Mouse (Mus musculus) limb, embryonic 14.5 days (tissue): Measurements from ENCODE around the gene Ccdc8. TPM values are rescaled to one million over a fixed set of nuclear protein-coding genes. Genes with fewer than 3 reads are reported as not detected.

Source experiments
- ATAC-seq: fragments of 200-750 bp; cut with Nextera tagmentation; 2 replicates; pipeline ENCODE4 v1.8.0; 2017; ENCODE audit warnings: low read depth, moderate number of reproducible peaks, moderate TSS enrichment; ENCODE audit not compliant: low FRiP score
- DNase-seq: peaks from one replicate; pipeline ENCODE4 v3.0.0-alpha.2; 2015; ENCODE audit warnings: low spot score
- H3K27ac ChIP-seq: fragments of 300-500 bp; sonication (generic); replicated peaks from 2 replicates; pipeline ENCODE4 v1.5.1; 2014; ENCODE audit warnings: low read depth, mild to moderate bottlenecking, low read length, moderate library complexity, mixed read lengths
- H3K27me3 ChIP-seq: fragments of 300-500 bp; sonication (generic); 2 replicates; pipeline ENCODE4 v1.6.1; 2014; ENCODE audit warnings: low read length, mixed read lengths; ENCODE audit not compliant: control insufficient read depth, insufficient read depth
- H3K36me3 ChIP-seq: fragments of 300-500 bp; sonication (generic); 2 replicates; pipeline ENCODE4 v1.6.1; 2014; ENCODE audit warnings: mild to moderate bottlenecking, low read length, moderate library complexity, mixed read lengths; ENCODE audit not compliant: control insufficient read depth, insufficient read depth
- H3K4me1 ChIP-seq: fragments of 300-500 bp; sonication (generic); 2 replicates; pipeline ENCODE4 v1.6.1; 2014; ENCODE audit warnings: antibody characterized with exemption, low read length, mixed read lengths; ENCODE audit not compliant: control insufficient read depth, insufficient read depth
- H3K4me2 ChIP-seq: fragments of 300-500 bp; sonication (generic); replicated peaks from 2 replicates; pipeline ENCODE4 v1.6.1; 2014; ENCODE audit warnings: low read depth, mild to moderate bottlenecking, low read length, moderate library complexity; ENCODE audit not compliant: severe bottlenecking
- H3K4me3 ChIP-seq: fragments of 300-500 bp; sonication (generic); replicated peaks from 2 replicates; pipeline ENCODE4 v1.5.1; 2014; ENCODE audit warnings: low read length
- H3K9ac ChIP-seq: fragments of 300-500 bp; sonication (generic); 2 replicates; pipeline ENCODE4 v1.6.1; 2014; ENCODE audit warnings: mild to moderate bottlenecking, low read depth, low read length, moderate library complexity; ENCODE audit not compliant: severe bottlenecking
- H3K9me3 ChIP-seq: fragments of 300-500 bp; sonication (generic); 2 replicates; pipeline ENCODE4 v1.6.1; 2016; ENCODE audit warnings: low read length; ENCODE audit not compliant: control insufficient read depth
- POLR2A ChIP-seq: fragments of 200-500 bp; IDR thresholded peaks from 2 replicates; pipeline ENCODE4 v1.8.0; 2012; ENCODE audit warnings: inconsistent platforms, mild to moderate bottlenecking, moderate library complexity, borderline replicate concordance; ENCODE audit not compliant: insufficient read depth, insufficient read length; ENCODE audit errors: extremely low read depth
- WGBS: fragments of 180-500 bp; shearing (Covaris S2); extraction: QIAGEN DNeasy Blood & Tissue Kit; methylation state at CpG from one replicate; pipeline ENCODE4 v1.1.7; 2014; 5-methylcytosine and 5-hydroxymethylcytosine counted together
- polyA plus RNA-seq, 2 experiments: library from polyadenylated mRNA; depleted of rRNA in 1 of 2; stranded (reverse) in 1 of 2; unstranded in 1 of 2; fragments of >200 nt; fragmentation: Nextera tagmentation in 1 of 2; extraction: Ambion mirVana in 1 of 2; gene quantifications; 2 replicates each; pipeline versions ENCODE4 v1.2.1 to v1.2.3; 2012 to 2014

Gene Ccdc8
- polyA plus RNA-seq (2012; rRNA removed) (39.7 and 40.7 TPM in 2 replicates), polyA plus RNA-seq (2014; fragmentation: Nextera tagmentation; extraction: Ambion mirVana) (25.5 and 27.2 TPM in 2 replicates)

GRCm38 (mm10) chr7:16992451-16992807 lies at the start of gene Ccdc8:
Gene Ccdc8 (plus strand): TSS chr7:16992708.
- Histone ChIP-seq H3K4me2 (peak within 1 kb of the TSS; percentile 86), H3K36me3 (peaks cover 8% of the 10 kb centered on the region), H3K27me3 (no peaks in the 10 kb centered on the region), H3K4me1 (peaks cover 56% of the 10 kb centered on the region), H3K9me3 (no peaks in the 10 kb centered on the region), H3K27ac (peak within 1 kb of the TSS; percentile 92), H3K9ac (peak within 1 kb of the TSS; percentile 85; the same call in 1 of the 2 replicates), H3K4me3 (peak within 1 kb of the TSS; percentile 75)
- ATAC-seq, result no peak
- 93% methylated on average over 5 of the region's 5 CpGs for WGBS
- TF ChIP-seq POLR2A, result no peak
- DNase-seq, result no peak

- 63% methylated on average over 4 of the region's 4 CpGs for WGBS
Measured at GRCm38 (mm10) chr7:16942861-16943260, 49.6 kb upstream of the Ccdc8 start.

DNA sequence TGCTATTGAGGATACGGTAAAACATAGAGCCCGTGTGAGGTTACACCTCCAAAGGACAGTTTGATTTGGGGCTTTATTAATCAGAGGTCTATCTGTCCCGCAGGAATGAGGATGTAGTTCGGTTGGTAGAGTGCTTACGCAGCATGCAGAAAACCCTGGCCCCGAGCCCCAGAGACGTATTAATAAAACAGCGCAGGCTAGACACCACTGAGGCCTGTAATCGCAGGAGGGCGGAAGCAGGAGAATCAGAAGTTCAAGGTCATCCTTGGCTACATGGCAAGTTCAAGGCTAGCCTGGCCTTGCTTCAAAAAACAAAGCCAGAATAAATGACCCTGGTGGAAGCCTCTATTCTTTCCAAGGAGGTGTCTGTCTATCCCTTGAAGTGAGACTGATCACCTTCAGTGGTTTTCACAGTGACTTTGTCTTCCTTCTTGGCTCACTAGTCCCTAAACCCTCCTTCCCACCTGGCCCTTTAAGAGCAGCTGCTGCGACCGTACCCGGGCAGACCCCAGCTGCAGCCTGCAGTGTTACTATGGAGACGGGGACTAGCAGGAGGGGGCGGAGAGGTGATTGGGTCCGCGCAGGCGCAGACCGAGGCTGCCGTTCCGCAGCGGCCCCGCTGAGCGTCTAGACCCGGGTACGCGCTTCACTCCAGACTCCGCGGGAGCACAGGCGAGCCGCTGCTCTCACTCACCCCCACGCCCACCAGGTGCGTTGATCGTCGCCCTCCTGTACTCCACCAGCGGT lies 48.3 kb upstream of the Ccdc8 start, which contains the start of gene Pnmal2:
Gene Pnmal2, plus strand, starts transcription at position 622 of the 747 bp plus-strand sequence.
- TF ChIP-seq POLR2A, result no peak
- no peaks in the 10 kb centered on the region for H3K9me3 ChIP-seq
- H3K27ac ChIP-seq, result peak within 1 kb of the TSS; percentile 50; the same call in 1 of the 2 replicates
- H3K4me1 ChIP-seq, result peaks cover 48% of the 10 kb centered on the region
- H3K36me3 ChIP-seq, result no peaks in the 10 kb centered on the region
- DNase-seq (peak; percentile 94), ATAC-seq (peak; percentile 85)
- WGBS, result 13% methylated on average over 36 of the region's 36 CpGs
- peaks cover 34% of the 10 kb centered on the region for H3K27me3 ChIP-seq
- peak within 1 kb of the TSS; percentile 55 for H3K4me3 ChIP-seq
- H3K9ac ChIP-seq, result peak within 1 kb of the TSS; percentile 67
- H3K4me2 ChIP-seq, result peak within 1 kb of the TSS; percentile 79

More at GRCm38 (mm10) chr7:16942861-16943260, 49.6 kb upstream of the Ccdc8 start:
- TF ChIP-seq POLR2A, result no peak
- no peaks in the 10 kb centered on the region for H3K36me3 ChIP-seq
- no peak for ATAC-seq
- no peak overlapping the region for H3K4me3 ChIP-seq
- no peak overlapping the region for H3K9ac ChIP-seq
- H3K9me3 ChIP-seq, result no peaks in the 10 kb centered on the region
- no peak for DNase-seq
- H3K4me1 ChIP-seq, result peaks cover 42% of the 10 kb centered on the region
- H3K27me3 ChIP-seq, result peaks cover 27% of the 10 kb centered on the region
- no peak overlapping the region for H3K27ac ChIP-seq
- H3K4me2 ChIP-seq, result no peak overlapping the region

- peak overlapping the region; percentile 55 for H3K4me3 ChIP-seq
- H3K4me2 ChIP-seq, result peak overlapping the region; percentile 79
- ATAC-seq (no peak), DNase-seq (no peak)
- peak overlapping the region; percentile 50; the same call in 1 of the 2 replicates for H3K27ac ChIP-seq
- WGBS, result 3% methylated on average over 21 of the region's 22 CpGs
- no peaks in the 10 kb centered on the region for H3K9me3 ChIP-seq
- H3K36me3 ChIP-seq, result no peaks in the 10 kb centered on the region
- H3K27me3 ChIP-seq, result peaks cover 34% of the 10 kb centered on the region
- TF ChIP-seq POLR2A, result no peak
- peak overlapping the region; percentile 67 for H3K9ac ChIP-seq
- peaks cover 53% of the 10 kb centered on the region for H3K4me1 ChIP-seq
Measured at GRCm38 (mm10) chr7:16944808-16945315, 47.6 kb upstream of the Ccdc8 start.

DNA sequence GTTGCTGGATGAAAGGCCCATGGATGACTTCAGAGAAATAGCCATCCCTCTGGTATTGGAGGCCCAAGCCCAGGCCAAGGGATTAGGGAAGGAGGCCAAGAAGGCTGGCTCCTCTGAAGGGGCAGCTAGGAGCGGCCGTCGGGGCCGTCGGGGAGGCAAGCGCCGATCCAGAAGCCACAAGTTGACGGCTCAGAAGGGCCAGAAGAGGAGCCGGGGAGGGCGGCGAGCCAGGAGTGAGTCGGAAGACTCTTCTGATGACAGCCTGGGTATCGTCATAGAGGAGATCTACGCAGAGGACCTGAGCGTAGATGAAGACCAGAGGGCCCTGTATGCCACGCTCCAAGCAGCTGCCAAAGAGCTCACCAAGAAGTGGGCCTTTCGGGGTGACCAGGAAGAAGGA lies 47.1 kb upstream of the Ccdc8 start:
- Histone ChIP-seq H3K27ac (no peak overlapping the region), H3K27me3 (peaks cover 34% of the 10 kb centered on the region), H3K9ac (peak overlapping the region; percentile 67), H3K4me2 (peak overlapping the region; percentile 79), H3K4me3 (peak overlapping the region; percentile 55), H3K9me3 (no peaks in the 10 kb centered on the region), H3K4me1 (peaks cover 47% of the 10 kb centered on the region), H3K36me3 (no peaks in the 10 kb centered on the region)
- ATAC-seq, result no peak
- 15% methylated on average over 17 of the region's 17 CpGs for WGBS
- no peak for TF ChIP-seq POLR2A
- no peak for DNase-seq
